12 mouse cellular contexts compared by ENCODE assay signal in the genomic region with DNA sequence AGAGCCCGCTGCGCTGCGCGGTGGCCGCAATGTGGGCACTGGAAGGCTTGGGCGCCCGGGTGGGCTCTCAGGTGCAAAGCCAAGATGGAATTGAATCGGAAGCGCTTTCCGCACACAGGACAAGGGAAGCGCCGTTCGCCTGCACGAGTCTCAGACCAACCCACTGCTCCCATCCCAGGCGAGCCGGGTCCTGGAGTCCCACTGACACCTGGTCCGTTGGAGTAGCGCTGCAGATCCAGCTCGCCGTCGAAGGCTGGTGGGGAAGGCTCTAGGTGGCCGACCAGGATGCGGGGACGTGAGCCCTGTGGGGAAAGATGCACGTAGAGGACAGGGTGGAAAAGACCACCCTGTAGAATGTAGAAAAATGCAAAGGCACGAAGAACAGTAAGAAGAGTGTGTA. TPM values are rescaled to one million over a fixed set of nuclear protein-coding genes. Genes with fewer than 3 reads are reported as not detected.
DNase-seq lines count a peak whose midpoint lies in the region; ATAC-seq and TF ChIP-seq lines count a peak whose summit lies in the region.
"Had no signal": no experiment of that assay in that cellular context is flagged by ENCODE, and none has a peak within 500 bp of the region (broad histone marks: within the 10 kb centered on the region; RNA-seq: fewer than 3 reads in every experiment).

No protein-coding gene starts in this region.

- no peak overlapping the region; the same call in 1 of the 2 replicates for H3K27ac ChIP-seq in kidney, embryonic 14.5 days (ENCODE audit: low read depth, low read length)
- no peak overlapping the region for H3K27ac ChIP-seq in cortical plate, adult 2 months (ENCODE audit: insufficient read depth, low read length)
- 0 out of 2 replicates have a peak overlapping the region, but pooled peaks have one; percentile 8 for H3K27ac ChIP-seq in forebrain, embryonic 15.5 days (replicated peaks)
- H3K27ac ChIP-seq in liver, embryonic 13.5 days, result no peak overlapping the region
- H3K27ac ChIP-seq: macrophage had no signal

- 61% methylated on average over 26 of the region's 26 CpGs for WGBS in kidney, embryonic 14.5 days
- 18% methylated on average over 26 of the region's 26 CpGs for WGBS in forebrain, embryonic 15.5 days
- WGBS in liver, embryonic 13.5 days (ENCODE audit: insufficient replicate concordance), result 68% methylated on average over 26 of the region's 26 CpGs

- no peak for ATAC-seq in kidney, embryonic 14.5 days (ENCODE audit: low FRiP score, low TSS enrichment)
- no peak for ATAC-seq in forebrain, embryonic 15.5 days (replicated peaks)
- no peak for ATAC-seq in liver, embryonic 13.5 days (ENCODE audit: low read depth)
- ATAC-seq in erythroblast, adult 5-6 weeks (replicated peaks; ENCODE audit: low FRiP score, poor library complexity, severe bottlenecking), result no peak

- TF ChIP-seq POLR2A in cortical plate, adult 2 months (IDR thresholded peaks at IDR 0.05; ENCODE audit: extremely low read depth, insufficient read depth, low read length), result no peak

- H3K4me1 ChIP-seq in kidney, embryonic 14.5 days (ENCODE audit: control insufficient read depth, insufficient read depth, low read length), result peaks cover 46% of the 10 kb centered on the region
- H3K4me1 ChIP-seq in cortical plate, adult 2 months (ENCODE audit: control insufficient read depth, insufficient read depth, low read length), result 0 out of 2 replicates have a peak, but pooled peaks cover 1% of the 10 kb centered on the region
- peaks cover 70% of the 10 kb centered on the region for H3K4me1 ChIP-seq in forebrain, embryonic 15.5 days
- H3K4me1 ChIP-seq in liver, embryonic 13.5 days (replicated peaks), result peaks cover 31% of the 10 kb centered on the region

- no peaks in the 10 kb centered on the region for H3K27me3 ChIP-seq in kidney, embryonic 14.5 days (ENCODE audit: control insufficient read depth, insufficient read depth, low read length)
- H3K27me3 ChIP-seq in forebrain, embryonic 15.5 days, result no peaks in the 10 kb centered on the region
- H3K27me3 ChIP-seq in liver, embryonic 13.5 days, result no peaks in the 10 kb centered on the region

- no peak for DNase-seq in kidney, postnatal 36 days
- DNase-seq in liver, embryonic 13.5 days, result no peak
- DNase-seq in adipocyte (ENCODE audit: low spot score), result no peak
- no peak for DNase-seq in left cerebral cortex, adult 8-10 months (ENCODE audit: low spot score in 2 of 2)

- 0 out of 2 replicates have a peak overlapping the region, but pooled peaks have one; percentile 36 for H3K9ac ChIP-seq in kidney, embryonic 14.5 days (ENCODE audit: low read depth, low read length)
- H3K9ac ChIP-seq in forebrain, embryonic 15.5 days (replicated peaks), result peak overlapping the region; percentile 5; the same call in 1 of the 2 replicates
- no peak overlapping the region for H3K9ac ChIP-seq in liver, embryonic 13.5 days

- no peak for TF ChIP-seq CTCF in cortical plate, adult 2 months (IDR thresholded peaks at IDR 0.05; ENCODE audit: extremely low read depth, insufficient read depth, low read length)

- H3K4me2 ChIP-seq in kidney, embryonic 14.5 days (replicated peaks; ENCODE audit: low read depth, low read length), result peak overlapping the region; percentile 8; the same call in 1 of the 2 replicates
- peak overlapping the region; percentile 51 for H3K4me2 ChIP-seq in forebrain, embryonic 15.5 days (replicated peaks)
- H3K4me2 ChIP-seq in liver, embryonic 13.5 days, result 0 out of 2 replicates have a peak overlapping the region, but pooled peaks have one; percentile 6

- H3K36me3 ChIP-seq in kidney, embryonic 14.5 days (ENCODE audit: control insufficient read depth, insufficient read depth, low read length), result peaks cover 46% of the 10 kb centered on the region
- peaks cover 31% of the 10 kb centered on the region for H3K36me3 ChIP-seq in forebrain, embryonic 15.5 days
- peaks cover 43% of the 10 kb centered on the region for H3K36me3 ChIP-seq in liver, embryonic 13.5 days

- H3K9me3 ChIP-seq in kidney, embryonic 14.5 days (ENCODE audit: control insufficient read depth, low read length), result no peaks in the 10 kb centered on the region
- H3K9me3 ChIP-seq in forebrain, embryonic 15.5 days, result no peaks in the 10 kb centered on the region
- H3K9me3 ChIP-seq in liver, embryonic 13.5 days (replicated peaks), result no peaks in the 10 kb centered on the region

- H3K4me3 ChIP-seq in kidney, embryonic 14.5 days (ENCODE audit: low read length), result no peak overlapping the region
- H3K4me3 ChIP-seq in cortical plate, adult 2 months (ENCODE audit: insufficient read depth, low read length), result 0 out of 2 replicates have a peak overlapping the region, but pooled peaks have one; percentile 4
- peak overlapping the region; percentile 27 for H3K4me3 ChIP-seq in forebrain, embryonic 15.5 days
- no peak overlapping the region for H3K4me3 ChIP-seq in liver, embryonic 13.5 days (replicated peaks)

RNA-seq across cellular contexts. Expression of gene Tmem253, which starts 6.1 kb away (rescaled TPM):
- polyA plus RNA-seq in kidney, embryonic 14.5 days (2014; fragmentation: Nextera tagmentation; extraction: Ambion mirVana), result 0.57 and 1.1 TPM in 2 replicates
- polyA plus RNA-seq in cortical plate, adult 2 months (2012; rRNA removed), result 0.21 and 0.34 TPM in 2 replicates
- polyA plus RNA-seq in forebrain, embryonic 15.5 days (2015; fragmentation: Nextera tagmentation; extraction: Ambion mirVana), result 0.28 and 0.64 TPM in 2 replicates
- 0.09 and 0.20 TPM in 2 replicates for polyA plus RNA-seq in liver, embryonic 13.5 days (2015; fragmentation: Nextera tagmentation; extraction: Ambion mirVana)
- total RNA-seq in erythroblast, adult 5-6 weeks (2015; ENCODE audit: low replicate concordance), result not detected in 2 replicates
- not detected in 2 replicates for total RNA-seq in erythroblast, adult 5-6 weeks (2017; ENCODE audit: low replicate concordance)
- under 1 TPM in 2 of 4 experiments, not detected in 2; 0.51 to 0.59 TPM for total RNA-seq in left cerebral cortex, adult 8-10 months (2022)

RNA-seq across cellular contexts. Expression of gene Zfp219, which starts 11.2 kb away (rescaled TPM):
- 44.5 and 45.5 TPM in 2 replicates for polyA plus RNA-seq in kidney, embryonic 14.5 days (2014; fragmentation: Nextera tagmentation; extraction: Ambion mirVana)
- 51.3 and 54.3 TPM in 2 replicates for polyA plus RNA-seq in cortical plate, adult 2 months (2012; rRNA removed)
- polyA plus RNA-seq in forebrain, embryonic 15.5 days (2015; fragmentation: Nextera tagmentation; extraction: Ambion mirVana), result 43.3 and 48.9 TPM in 2 replicates
- polyA plus RNA-seq in liver, embryonic 13.5 days (2015; fragmentation: Nextera tagmentation; extraction: Ambion mirVana), result 10.1 and 10.5 TPM in 2 replicates
- total RNA-seq in erythroblast, adult 5-6 weeks (2015; ENCODE audit: low replicate concordance), result 0.58 and 1.9 TPM in 2 replicates
- 3.1 and 3.8 TPM in 2 replicates for total RNA-seq in erythroblast, adult 5-6 weeks (2017; ENCODE audit: low replicate concordance)
- 10 to 100 TPM; 35.8 to 44.1 (median 42.2) TPM for total RNA-seq in left cerebral cortex, adult 8-10 months (2022)

RNA-seq across cellular contexts. Expression of gene Arhgef40, which starts 24.8 kb away (rescaled TPM):
- 72.4 and 74.9 TPM in 2 replicates for polyA plus RNA-seq in kidney, embryonic 14.5 days (2014; fragmentation: Nextera tagmentation; extraction: Ambion mirVana)
- polyA plus RNA-seq in cortical plate, adult 2 months (2012; rRNA removed), result 24.1 and 24.5 TPM in 2 replicates
- polyA plus RNA-seq in forebrain, embryonic 15.5 days (2015; fragmentation: Nextera tagmentation; extraction: Ambion mirVana), result 65.7 and 69.8 TPM in 2 replicates
- 16.5 and 19.7 TPM in 2 replicates for polyA plus RNA-seq in liver, embryonic 13.5 days (2015; fragmentation: Nextera tagmentation; extraction: Ambion mirVana)
- total RNA-seq in erythroblast, adult 5-6 weeks (2015; ENCODE audit: low replicate concordance), result 4.8 TPM in 1 of 2 replicates, not detected in the other
- total RNA-seq in erythroblast, adult 5-6 weeks (2017; ENCODE audit: low replicate concordance), result 2.3 and 14.1 TPM in 2 replicates
- 10 to 100 TPM; 28.0 to 39.5 (median 32.9) TPM for total RNA-seq in left cerebral cortex, adult 8-10 months (2022)

RNA-seq across cellular contexts. Expression of gene Olfr221, which starts 32.9 kb away (rescaled TPM):
- not detected in 2 replicates for polyA plus RNA-seq in kidney, embryonic 14.5 days (2014; fragmentation: Nextera tagmentation; extraction: Ambion mirVana)
- polyA plus RNA-seq in cortical plate, adult 2 months (2012; rRNA removed), result not detected in 2 replicates
- not detected in 2 replicates for polyA plus RNA-seq in forebrain, embryonic 15.5 days (2015; fragmentation: Nextera tagmentation; extraction: Ambion mirVana)
- not detected in 2 replicates for polyA plus RNA-seq in liver, embryonic 13.5 days (2015; fragmentation: Nextera tagmentation; extraction: Ambion mirVana)
- total RNA-seq in erythroblast, adult 5-6 weeks (2015; ENCODE audit: low replicate concordance), result not detected in 2 replicates
- total RNA-seq in erythroblast, adult 5-6 weeks (2017; ENCODE audit: low replicate concordance), result 0.56 TPM in 1 of 2 replicates, not detected in the other
- not detected for total RNA-seq in left cerebral cortex, adult 8-10 months (2022)
- total RNA-seq: adrenal gland, postnatal 25 days; heart, adult 18-20 months had no signal
- polyA plus RNA-seq: macrophage; stomach, embryonic 16.5 days had no signal

Comparison
In these comparisons a context has a peak if more than half of its experiments do, and no peak if none do; other contexts are left out.
1. H3K4me3 ChIP-seq: peak in cortical plate, adult 2 months (single experiment) and forebrain, embryonic 15.5 days (single experiment); none in kidney, embryonic 14.5 days (single experiment) and liver, embryonic 13.5 days (single experiment).
2. Peak in every context shown above with its lines, with median percentiles within 50 percentile points of each other: H3K4me2 ChIP-seq.